Mouse (Mus musculus) midbrain, postnatal 0 days (tissue): Measurements from ENCODE around the gene Ube2k. TPM values are rescaled to one million over a fixed set of nuclear protein-coding genes. Genes with fewer than 3 reads are reported as not detected.

Source experiments
- ATAC-seq: fragments of 200-750 bp; cut with Nextera tagmentation; 2 replicates; pipeline ENCODE4 v1.8.0; 2017; ENCODE audit warnings: moderate number of reproducible peaks, mild to moderate bottlenecking, moderate TSS enrichment, moderate library complexity; ENCODE audit not compliant: low FRiP score
- DNase-seq: peaks from one replicate; pipeline ENCODE4 v3.0.0-alpha.2; 2015; ENCODE audit warnings: low spot score
- H3K27ac ChIP-seq: fragments of 300-500 bp; sonication (generic); 2 replicates; pipeline ENCODE4 v1.5.1; 2014; ENCODE audit warnings: low read depth, mild to moderate bottlenecking, low read length, mixed read lengths
- H3K27me3 ChIP-seq: fragments of 300-500 bp; sonication (generic); 2 replicates; pipeline ENCODE4 v1.6.1; 2014; ENCODE audit warnings: low read length, control low read depth, mixed read lengths; ENCODE audit not compliant: insufficient read depth
- H3K36me3 ChIP-seq: fragments of 300-500 bp; sonication (generic); 2 replicates; pipeline ENCODE4 v1.6.1; 2014; ENCODE audit warnings: low read length, control low read depth, mixed read lengths; ENCODE audit not compliant: insufficient read depth
- H3K4me1 ChIP-seq: fragments of 300-500 bp; sonication (generic); 2 replicates; pipeline ENCODE4 v1.6.1; 2014; ENCODE audit warnings: mild to moderate bottlenecking, control low read depth, antibody characterized with exemption, low read length, mixed read lengths; ENCODE audit not compliant: insufficient read depth
- H3K4me2 ChIP-seq: fragments of 300-500 bp; sonication (generic); 2 replicates; pipeline ENCODE4 v1.6.1; 2014; ENCODE audit warnings: low read depth, mild to moderate bottlenecking, low read length, mixed read lengths; ENCODE audit not compliant: poor library complexity, severe bottlenecking
- H3K4me3 ChIP-seq: fragments of 300-500 bp; sonication (generic); 2 replicates; pipeline ENCODE4 v1.5.1; 2014; ENCODE audit warnings: low read depth, mild to moderate bottlenecking, low read length, moderate library complexity
- H3K9ac ChIP-seq: fragments of 300-500 bp; sonication (generic); replicated peaks from 2 replicates; pipeline ENCODE4 v1.6.1; 2014; ENCODE audit warnings: mild to moderate bottlenecking, low read length, moderate library complexity, mixed read lengths; ENCODE audit not compliant: poor library complexity, severe bottlenecking
- H3K9me3 ChIP-seq: fragments of 300-500 bp; sonication (generic); 2 replicates; pipeline ENCODE4 v1.6.1; 2016; ENCODE audit warnings: low read length, control low read depth
- CTCF ChIP-seq: IDR thresholded peaks from 2 replicates; pipeline ENCODE4 v1.5.1; 2016; ENCODE audit warnings: antibody characterized with exemption, mild to moderate bottlenecking
- WGBS: fragments of 180-500 bp; shearing (Covaris S2); extraction: QIAGEN DNeasy Blood & Tissue Kit; methylation state at CpG from one replicate; pipeline ENCODE4 v1.1.7; 2014; 5-methylcytosine and 5-hydroxymethylcytosine counted together
- polyA plus RNA-seq: library from polyadenylated mRNA; unstranded; fragments of >200 nt; fragmentation: Nextera tagmentation; extraction: Ambion mirVana; gene quantifications from 2 replicates; pipeline ENCODE4 v1.2.1, GENCODE M21; 2015
- total RNA-seq: library from RNA; depleted of rRNA; stranded (reverse); fragments of >200 nt; gene quantifications from 2 replicates; pipeline ENCODE4 v1.2.3, GENCODE M21; 2014

The Ube2k gene
- total and polyA plus RNA-seq, 2 experiments from 2014 or later, result 40.4 to 194 TPM

GRCm38 (mm10) chr5:65514635-65515278 is 22.3 kb upstream of the Ube2k start:
- ATAC-seq (no peak), DNase-seq (no peak)
- H3K9me3 ChIP-seq, result no peaks in the 10 kb centered on the region
- no peak overlapping the region for H3K4me2 ChIP-seq
- H3K27ac ChIP-seq, result no peak overlapping the region
- 61% methylated on average over 5 of the region's 5 CpGs for WGBS
- no peak for TF ChIP-seq CTCF
- H3K9ac ChIP-seq, result no peak overlapping the region
- no peaks in the 10 kb centered on the region for H3K36me3 ChIP-seq
- H3K27me3 ChIP-seq, result no peaks in the 10 kb centered on the region
- no peaks in the 10 kb centered on the region for H3K4me1 ChIP-seq
- H3K4me3 ChIP-seq, result no peak overlapping the region

- Histone ChIP-seq H3K9ac (no peak overlapping the region), H3K4me2 (no peak overlapping the region), H3K4me1 (no peaks in the 10 kb centered on the region), H3K9me3 (no peaks in the 10 kb centered on the region), H3K27me3 (no peaks in the 10 kb centered on the region), H3K36me3 (no peaks in the 10 kb centered on the region), H3K27ac (no peak overlapping the region), H3K4me3 (no peak overlapping the region)
- DNase-seq (peak; percentile 23), ATAC-seq (no peak)
- WGBS, result 84% methylated on average over 1 of the region's 1 CpGs
- peak; percentile 68 for TF ChIP-seq CTCF
These were observed 15.2 kb upstream of the Ube2k start for GRCm38 (mm10) chr5:65521803-65522202.

- Histone ChIP-seq H3K27me3 (no peaks in the 10 kb centered on the region), H3K27ac (no peak overlapping the region; the same call in 1 of the 2 replicates), H3K9me3 (no peaks in the 10 kb centered on the region), H3K9ac (no peak overlapping the region), H3K4me2 (no peak overlapping the region), H3K4me1 (no peaks in the 10 kb centered on the region), H3K4me3 (no peak overlapping the region), H3K36me3 (no peaks in the 10 kb centered on the region)
- 64% methylated on average over 4 of the region's 4 CpGs for WGBS
- no peak for TF ChIP-seq CTCF
- no peak for DNase-seq
- ATAC-seq, result no peak
These were observed 12.2 kb upstream of the Ube2k start for GRCm38 (mm10) chr5:65524831-65525230.

GRCm38 (mm10) chr5:65525674-65526443 is 11.2 kb upstream of the Ube2k start:
- DNase-seq (no peak), ATAC-seq (no peak)
- no peak overlapping the region for H3K9ac ChIP-seq
- no peaks in the 10 kb centered on the region for H3K9me3 ChIP-seq
- TF ChIP-seq CTCF, result peak; percentile 56
- H3K4me1 ChIP-seq, result no peaks in the 10 kb centered on the region
- H3K4me3 ChIP-seq, result no peak overlapping the region
- no peak overlapping the region for H3K4me2 ChIP-seq
- 5% methylated on average over 8 of the region's 8 CpGs for WGBS
- no peaks in the 10 kb centered on the region for H3K36me3 ChIP-seq
- H3K27ac ChIP-seq, result no peak overlapping the region
- no peaks in the 10 kb centered on the region for H3K27me3 ChIP-seq

GRCm38 (mm10) chr5:65531283-65531682 is 5.8 kb upstream of the Ube2k start:
- 79% methylated on average over 3 of the region's 3 CpGs for WGBS
- no peaks in the 10 kb centered on the region for H3K4me1 ChIP-seq
- H3K27me3 ChIP-seq, result no peaks in the 10 kb centered on the region
- no peaks in the 10 kb centered on the region for H3K36me3 ChIP-seq
- DNase-seq, result no peak
- ATAC-seq, result no peak
- no peak overlapping the region for H3K4me3 ChIP-seq
- H3K9ac ChIP-seq, result no peak overlapping the region
- TF ChIP-seq CTCF, result no peak
- H3K27ac ChIP-seq, result no peak overlapping the region
- H3K4me2 ChIP-seq, result no peak overlapping the region
- H3K9me3 ChIP-seq, result no peaks in the 10 kb centered on the region

- TF ChIP-seq CTCF, result no peak
- Histone ChIP-seq H3K4me3 (no peak overlapping the region), H3K4me1 (peaks cover 3% of the 10 kb centered on the region), H3K27me3 (no peaks in the 10 kb centered on the region), H3K4me2 (no peak overlapping the region), H3K9me3 (no peaks in the 10 kb centered on the region), H3K27ac (no peak overlapping the region), H3K9ac (no peak overlapping the region), H3K36me3 (no peaks in the 10 kb centered on the region)
- ATAC-seq, result no peak
- WGBS, result 64% methylated on average over 4 of the region's 4 CpGs
- DNase-seq, result no peak
These were observed 2.5 kb upstream of the Ube2k start for GRCm38 (mm10) chr5:65534496-65534895.
